Comparison of ENCODE assay signal across 23 mouse cellular contexts in genomic region chr13:102087766-102088165, GRCm38 (mm10).
DNase-seq lines count a peak whose midpoint lies in the region; ATAC-seq and TF ChIP-seq lines count a peak whose summit lies in the region.
"Had no signal": no experiment of that assay in that cellular context is flagged by ENCODE, and none has a peak within 500 bp of the region (broad histone marks: within the 10 kb centered on the region; RNA-seq: fewer than 3 reads in every experiment).

No protein-coding gene starts in this region.

- no peak overlapping the region for H3K4me3 ChIP-seq in cerebellum, adult 2 months (replicated peaks; ENCODE audit: insufficient read depth, low read depth, low read length)
- H3K4me3 ChIP-seq: forebrain, embryonic 10.5 days; forebrain, embryonic 13.5 days; heart, embryonic 13.5 days had no signal

- ATAC-seq in megakaryocyte-erythroid progenitor cell, adult 5-6 weeks (replicated peaks; ENCODE audit: low FRiP score, low TSS enrichment, poor library complexity, severe bottlenecking): no peak
- ATAC-seq: forebrain, embryonic 13.5 days; forebrain, embryonic 16.5 days; hindbrain, postnatal 0 days; inflammation-experienced regulatory T-cells, adult 6 months had no signal

- no peak for TF ChIP-seq POLR2A in cerebellum, adult 2 months (IDR thresholded peaks at IDR 0.05; ENCODE audit: borderline replicate concordance, insufficient read depth, low read length)

- DNase-seq in heart, adult 11 months: peak; percentile 58
- DNase-seq in heart, adult 18-20 months: no peak
- DNase-seq in A20 (ENCODE audit: low read depth, low spot score): peak; percentile 2
- DNase-seq in thymus, postnatal 14 days: peak; percentile 28
- DNase-seq in cerebellum, adult 2 months: no peak
- DNase-seq: adrenal gland, adult 2 months; adrenal gland, postnatal 14 days; B cell, adult 2 months; cerebellum, adult 11-12 months; cerebellum, adult 9-10 months; cerebellum, postnatal 14 days; gastrocnemius, postnatal 10 days; gastrocnemius, postnatal 36 days; heart, postnatal 14 days; heart, postnatal 4 days had no signal

- no peak overlapping the region for H3K27ac ChIP-seq in cerebellum, adult 2 months (ENCODE audit: insufficient read depth, low read length)
- H3K27ac ChIP-seq: forebrain, embryonic 10.5 days; forebrain, embryonic 13.5 days; heart, embryonic 13.5 days; hindbrain, embryonic 14.5 days; hindbrain, postnatal 0 days had no signal

- no peaks in the 10 kb centered on the region for H3K27me3 ChIP-seq in cerebellum, adult 2 months (ENCODE audit: control insufficient read depth, insufficient read depth, low read length)
- H3K27me3 ChIP-seq: forebrain, embryonic 13.5 days; heart, embryonic 13.5 days had no signal

- H3K4me1 ChIP-seq in cerebellum, adult 2 months (ENCODE audit: control insufficient read depth, insufficient read depth, low read length): no peaks in the 10 kb centered on the region
- H3K4me1 ChIP-seq: forebrain, embryonic 10.5 days; forebrain, embryonic 13.5 days had no signal

- WGBS in cerebellum, adult 2 months: 72% methylated on average over 1 of the region's 1 CpGs

- no peak for TF ChIP-seq CTCF in cerebellum, adult 2 months (IDR thresholded peaks at IDR 0.05; ENCODE audit: borderline replicate concordance, insufficient read depth, low read depth, low read length)

Comparison
In these comparisons a context has a peak if more than half of its experiments do, and no peak if none do; other contexts are left out.
1. DNase-seq: peak in heart, adult 11 months (single experiment), A20 (single experiment) and thymus, postnatal 14 days (single experiment); none in heart, adult 18-20 months (0 of 2) and cerebellum, adult 2 months (0 of 2).